Mouse (Mus musculus): ENCODE data around the gene Pak6. TPM values are rescaled to one million over a fixed set of nuclear protein-coding genes. Genes with fewer than 3 reads are reported as not detected.
A peak's percentile ranks its signal among the peaks of the same experiment; 100 is the strongest.

Pak6 gene
- total and polyA plus RNA-seq, 3 experiments: 0.05 to 0.73 (median 0.42) TPM

DNA sequence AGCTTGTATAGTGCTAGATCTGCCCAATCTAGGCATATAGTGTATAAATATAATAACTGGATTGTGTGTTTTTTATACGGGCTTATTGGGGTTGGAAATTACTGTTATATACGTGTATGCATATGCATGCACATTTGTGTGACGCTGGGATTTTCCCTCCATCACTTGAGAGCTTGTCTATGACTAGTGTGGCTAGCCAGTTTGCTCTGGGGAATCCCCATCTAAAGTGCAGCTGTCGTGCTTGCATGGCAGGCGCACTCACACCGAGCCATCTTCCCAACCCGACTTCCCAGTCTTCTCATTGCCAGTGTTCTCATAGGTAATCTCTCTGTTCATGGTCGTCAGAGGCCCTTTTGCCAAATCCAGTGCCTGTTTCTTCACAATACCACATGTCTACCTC, 42.5 kb upstream of the Pak6 start:
- H3K27me3 ChIP-seq (replicated peaks): no peaks in the 10 kb centered on the region
- H3K79me2 ChIP-seq (replicated peaks; ENCODE audit: control insufficient read depth, extremely low read depth, insufficient read depth, poor library complexity, severe bottlenecking): no peaks in the 10 kb centered on the region; the same call in none of the 2 replicates
- H3K4me3 ChIP-seq (replicated peaks in 1 of 3; ENCODE audit: low read depth in 2 of 3, low read length in 2 of 3, poor library complexity in 1 of 3): no peak overlapping the region
- peaks cover 26 to 56% of the 10 kb centered on the region in 2 experiments for H3K4me1 ChIP-seq (ENCODE audit: control insufficient read depth in 1 of 2, insufficient read depth in 2 of 2)
- H3K9ac ChIP-seq (ENCODE audit: insufficient read depth, low read depth): no peak overlapping the region
- peaks cover 10% of the 10 kb centered on the region for H3K9me3 ChIP-seq (replicated peaks; ENCODE audit: low read length)
- peak overlapping the region; percentile 89; the same call in 1 of the 2 replicates for H3K27ac ChIP-seq (ENCODE audit: insufficient read depth, low read depth)
- in situ Hi-C loops (cut with MboI; ENCODE audit: low pct_ligation_motif_present, low pct_unique_long_range_greater_than_20kb, low sequenced_read_pairs) (no loop called here), dilution Hi-C loops (cut with MboI; ENCODE audit: extremely low pct_ligation_motif_present, extremely low pct_unique_long_range_greater_than_20kb, low sequenced_read_pairs) (no loop called here)
- peak overlapping the region; percentile 59 for H3K4me2 ChIP-seq (ENCODE audit: insufficient read depth, low read depth, poor library complexity, severe bottlenecking)
- DNase-seq (ENCODE audit: extremely low read depth): peak; percentile 89
- H3K36me3 ChIP-seq (replicated peaks in 1 of 2; ENCODE audit: control insufficient read depth in 1 of 2, insufficient read depth in 1 of 2, low read length in 1 of 2): peaks cover 60 to 89% of the 10 kb centered on the region in 2 experiments
- TF ChIP-seq ZC3H11A (IDR thresholded peaks at IDR 0.05; ENCODE audit: low read depth, low read length) (no peak), CTCF (conservative IDR thresholded peaks at IDR 0.05 in 1 of 2, IDR thresholded peaks at IDR 0.05 in 1 of 2; ENCODE audit: low read depth in 2 of 2, low read length in 2 of 2) (no peak), UBTF (IDR thresholded peaks at IDR 0.05; ENCODE audit: low read depth, low read length) (no peak), MYC (IDR thresholded peaks at IDR 0.05; ENCODE audit: low read depth, low read length) (peak; percentile 89), IRF4 (IDR thresholded peaks at IDR 0.05; ENCODE audit: low read depth, low read length) (peak; percentile 64; the same call in 1 of the 2 replicates), MAZ (IDR thresholded peaks at IDR 0.05; ENCODE audit: low read depth, low read length) (no peak), ZNF384 (IDR thresholded peaks at IDR 0.05; ENCODE audit: low read depth, low read length) (peak; percentile 11; the same call in 1 of the 2 replicates), JUND (conservative IDR thresholded peaks at IDR 0.05; ENCODE audit: low read depth, low read length) (peak; percentile 62; the same call in 1 of the 2 replicates), MAX (IDR thresholded peaks at IDR 0.05; ENCODE audit: low read length) (peak; percentile 74), NELFE (IDR thresholded peaks at IDR 0.05; ENCODE audit: low read depth, low read length) (no peak), RAD21 (IDR thresholded peaks at IDR 0.05; ENCODE audit: low read depth, low read length) (no peak), ELF1 (IDR thresholded peaks at IDR 0.05; ENCODE audit: low read depth, low read length) (no peak), KAT2A (IDR thresholded peaks at IDR 0.05; ENCODE audit: insufficient replicate concordance, low read length) (no peak), JUN (IDR thresholded peaks at IDR 0.05; ENCODE audit: insufficient read depth, low read depth, low read length) (peak; percentile 55; the same call in 1 of the 2 replicates), GABPA (IDR thresholded peaks at IDR 0.05; ENCODE audit: insufficient replicate concordance, low read depth, low read length) (no peak), HCFC1 (IDR thresholded peaks at IDR 0.05; ENCODE audit: low read depth, low read length) (no peak), NRF1 (IDR thresholded peaks at IDR 0.05; ENCODE audit: low read depth, low read length) (0 out of 2 replicates have a peak, but pooled peaks have one; percentile 21), CHD2 (IDR thresholded peaks at IDR 0.05; ENCODE audit: low read length) (peak; percentile 40; the same call in 1 of the 2 replicates), USF1 (IDR thresholded peaks at IDR 0.05; ENCODE audit: low read depth, low read length) (no peak), POLR2A (IDR thresholded peaks at IDR 0.05; ENCODE audit: low read depth, low read length) (no peak), E2F4 (IDR thresholded peaks at IDR 0.05; ENCODE audit: insufficient replicate concordance, low read depth, low read length) (0 out of 2 replicates have a peak, but pooled peaks have one; percentile 15), MAFK (IDR thresholded peaks at IDR 0.05; ENCODE audit: insufficient replicate concordance, low read length) (0 out of 2 replicates have a peak, but pooled peaks have one; percentile 48), MXI1 (IDR thresholded peaks at IDR 0.05; ENCODE audit: low read depth, low read length) (no peak), ETS1 (conservative IDR thresholded peaks at IDR 0.05; ENCODE audit: low read depth, low read length) (peak; percentile 73), POLR2AphosphoS2 (IDR thresholded peaks at IDR 0.05; ENCODE audit: low read depth, low read length) (no peak), MEF2A (IDR thresholded peaks at IDR 0.05; ENCODE audit: borderline replicate concordance, low read depth, low read length) (peak; percentile 75; the same call in 1 of the 2 replicates), TCF12 (IDR thresholded peaks at IDR 0.05; ENCODE audit: low read depth, low read length) (peak; percentile 97), SIN3A (IDR thresholded peaks at IDR 0.05; ENCODE audit: low read length) (no peak), TBP (conservative IDR thresholded peaks at IDR 0.05; ENCODE audit: low read depth, low read length) (no peak), CHD1 (IDR thresholded peaks at IDR 0.05; ENCODE audit: low read depth, low read length) (no peak), USF2 (conservative IDR thresholded peaks at IDR 0.05; ENCODE audit: low read depth, low read length) (no peak), BHLHE40 (IDR thresholded peaks at IDR 0.05; ENCODE audit: low read depth, low read length) (peak; percentile 77), PAX5 (IDR thresholded peaks at IDR 0.05; ENCODE audit: low read length) (no peak), ZMIZ1 (IDR thresholded peaks at IDR 0.05; ENCODE audit: low read depth, low read length) (no peak), ZKSCAN1 (IDR thresholded peaks at IDR 0.05; ENCODE audit: borderline replicate concordance, low read depth, low read length) (no peak), SMC3 (IDR thresholded peaks at IDR 0.05; ENCODE audit: low read depth, low read length) (no peak; the same call in 1 of the 2 replicates), EP300 (IDR thresholded peaks at IDR 0.05; ENCODE audit: low read length) (peak; percentile 93), RCOR1 (conservative IDR thresholded peaks at IDR 0.05; ENCODE audit: low read depth, low read length) (peak; percentile 58; the same call in 1 of the 2 replicates)
